Mouse (Mus musculus): ENCODE measurements at regions not wholly inside any gene's neighbourhood (a gene's known extent, or its start where the extent isn't known, plus 50 kb on each side); places are given as distances from the start of the nearest gene placed in this dataset.

DNA sequence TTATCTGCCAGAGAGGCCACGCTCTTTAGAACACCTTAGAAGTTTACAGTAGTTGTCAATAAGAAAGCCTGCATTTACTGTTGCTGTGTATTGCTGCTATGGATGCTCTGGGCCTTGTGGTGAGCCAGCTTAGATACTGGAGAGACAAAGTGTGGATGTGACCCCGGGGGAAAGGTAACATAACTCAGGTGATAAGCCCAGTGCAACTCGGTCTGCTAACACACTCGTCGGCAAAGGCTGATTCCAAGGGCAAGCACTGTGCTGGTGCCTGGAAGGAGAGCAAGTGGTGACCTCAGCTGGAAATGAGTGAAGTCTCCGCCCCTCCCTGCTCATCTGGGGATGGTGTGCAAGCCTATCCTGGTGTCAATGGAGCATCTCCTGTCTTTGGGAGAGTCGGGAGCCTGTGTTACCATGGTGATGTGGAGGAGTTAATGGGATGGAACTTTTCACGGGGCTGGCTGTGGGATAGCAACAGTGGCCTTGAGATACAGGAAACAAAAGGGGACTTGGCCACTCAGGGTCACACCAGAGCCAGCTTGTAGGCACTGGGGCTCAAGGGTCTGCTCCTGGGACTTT, 151.5 kb downstream of the Melk start:
- no peak for TF ChIP-seq CTCF (IDR thresholded peaks at IDR 0.05; ENCODE audit: low read depth, low read length)
- no peak for TF ChIP-seq GATA1 (IDR thresholded peaks at IDR 0.05; ENCODE audit: borderline replicate concordance, low read length)
- TF ChIP-seq POLR2AphosphoS5 (IDR thresholded peaks at IDR 0.05; ENCODE audit: insufficient replicate concordance, low read depth, low read length) = no peak
- TF ChIP-seq GATA2 (IDR thresholded peaks at IDR 0.05; ENCODE audit: borderline replicate concordance, low read depth, low read length) = no peak
- TF ChIP-seq TAL1 (conservative IDR thresholded peaks at IDR 0.05; ENCODE audit: low read depth, low read length) = no peak
